Mouse (Mus musculus) embryonic facial prominence, embryonic 11.5 days (tissue): ENCODE results near the gene Magix. TPM values are rescaled to one million over a fixed set of nuclear protein-coding genes. Genes with fewer than 3 reads are reported as not detected.

Source experiments
- ATAC-seq: fragments of 200-750 bp; cut with Nextera tagmentation; replicated peaks from 2 replicates; pipeline ENCODE4 v1.8.0; 2017; ENCODE audit warnings: low read depth; ENCODE audit not compliant: insufficient number of reproducible peaks, low FRiP score, low TSS enrichment
- DNase-seq: peaks from one replicate; pipeline ENCODE4 v3.0.0-alpha.2; 2015; ENCODE audit warnings: low spot score
- H3K27ac ChIP-seq: fragments of 300-500 bp; sonication (generic); replicated peaks from 2 replicates; pipeline ENCODE4 v1.5.1; 2014; ENCODE audit warnings: mild to moderate bottlenecking, low read depth, low read length, control low read depth
- H3K27me3 ChIP-seq: fragments of 300-500 bp; sonication (generic); 2 replicates; pipeline ENCODE4 v1.6.1; 2014; ENCODE audit warnings: mild to moderate bottlenecking, low read length, moderate library complexity, mixed read lengths; ENCODE audit not compliant: control insufficient read depth, insufficient read depth
- H3K36me3 ChIP-seq: fragments of 300-500 bp; sonication (generic); replicated peaks from 2 replicates; pipeline ENCODE4 v1.6.1; 2014; ENCODE audit warnings: low read depth, mild to moderate bottlenecking, low read length, moderate library complexity, mixed read lengths; ENCODE audit not compliant: control insufficient read depth, insufficient read depth
- H3K4me1 ChIP-seq: fragments of 300-500 bp; sonication (generic); 2 replicates; pipeline ENCODE4 v1.6.1; 2014; ENCODE audit warnings: low read length, mixed read lengths; ENCODE audit not compliant: control insufficient read depth, insufficient read depth
- H3K4me2 ChIP-seq: fragments of 300-500 bp; sonication (generic); 2 replicates; pipeline ENCODE4 v1.6.1; 2014; ENCODE audit warnings: low read depth, mild to moderate bottlenecking, control low read depth, low read length, moderate library complexity
- H3K4me3 ChIP-seq: fragments of 300-500 bp; sonication (generic); 2 replicates; pipeline ENCODE4 v1.5.1; 2014; ENCODE audit warnings: low read depth, low read length, control low read depth
- H3K9ac ChIP-seq: fragments of 300-500 bp; sonication (generic); replicated peaks from 2 replicates; pipeline ENCODE4 v1.6.1; 2014; ENCODE audit warnings: mild to moderate bottlenecking, control low read depth, low read length
- H3K9me3 ChIP-seq: fragments of 300-500 bp; sonication (generic); replicated peaks from 2 replicates; pipeline ENCODE4 v1.6.1; 2016; ENCODE audit warnings: mild to moderate bottlenecking, low read length, inconsistent platforms, mixed read lengths; ENCODE audit not compliant: control insufficient read depth
- WGBS: fragments of 180-500 bp; shearing (Covaris S2); extraction: QIAGEN DNeasy Blood & Tissue Kit; methylation state at CpG from one replicate; pipeline ENCODE4 v1.1.7; 2014; 5-methylcytosine and 5-hydroxymethylcytosine counted together
- polyA plus RNA-seq: library from polyadenylated mRNA; unstranded; fragments of >200 nt; fragmentation: Nextera tagmentation; extraction: Ambion mirVana; gene quantifications from 2 replicates; pipeline ENCODE4 v1.2.1, GENCODE M21; 2014

Magix gene
- 0.10 and 0.15 TPM in 2 replicates for polyA plus RNA-seq

DNA sequence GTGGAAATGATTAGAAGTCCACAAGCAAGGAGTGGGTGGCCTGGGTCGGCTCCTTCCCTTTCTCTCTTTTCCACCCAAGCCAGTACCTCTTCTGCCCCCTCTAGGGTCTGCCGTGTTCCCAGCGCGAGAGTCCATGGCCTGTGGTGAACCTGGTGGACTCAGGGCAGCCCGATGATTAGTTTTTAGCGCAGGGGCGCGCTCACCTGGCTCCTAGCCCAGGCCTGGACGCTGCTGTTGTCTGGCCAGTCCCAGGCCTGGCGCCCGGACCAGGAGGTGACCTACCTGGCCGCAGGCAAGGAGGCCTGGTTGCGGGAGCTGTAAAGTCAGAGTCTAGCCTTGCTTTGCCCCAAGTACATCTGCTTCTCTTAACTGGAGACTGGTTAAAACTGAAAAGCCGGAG is at the start of gene Magix:
TSS of gene Magix (minus strand) at position 388 of the 400 bp plus-strand sequence.
- H3K27ac ChIP-seq = no peak within 1 kb of the TSS
- no peak within 1 kb of the TSS for H3K4me3 ChIP-seq
- 61% methylated on average over 14 of the region's 14 CpGs for WGBS
- peak within 1 kb of the TSS; percentile 34; the same call in 1 of the 2 replicates for H3K9ac ChIP-seq
- no peaks in the 10 kb centered on the region for H3K4me1 ChIP-seq
- H3K4me2 ChIP-seq = peak within 1 kb of the TSS; percentile 25
- H3K9me3 ChIP-seq = no peaks in the 10 kb centered on the region
- H3K27me3 ChIP-seq = no peaks in the 10 kb centered on the region
- no peaks in the 10 kb centered on the region for H3K36me3 ChIP-seq
- DNase-seq = no peak
- no peak for ATAC-seq

DNA sequence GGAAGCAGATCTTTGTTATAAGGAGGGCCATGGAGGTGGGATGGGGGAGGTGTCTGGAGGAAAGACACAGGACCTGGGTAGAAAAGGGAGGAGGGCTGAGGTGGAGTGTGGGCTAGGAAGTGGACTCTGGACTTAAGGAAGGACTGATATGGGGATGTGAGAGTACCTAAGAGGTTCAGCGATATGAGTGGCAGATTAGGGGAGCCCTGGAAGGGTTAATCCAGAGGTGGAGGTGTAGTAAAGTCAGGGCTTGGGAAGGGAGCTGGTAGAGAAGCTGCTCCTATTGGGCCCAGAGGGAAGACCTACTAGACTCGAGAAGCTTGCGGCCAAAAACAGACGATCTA is 47.8 kb upstream of the Magix start:
- DNase-seq (no peak), ATAC-seq (no peak; the same call in 1 of the 2 replicates)
- no peaks in the 10 kb centered on the region for H3K4me1 ChIP-seq
- peak overlapping the region; percentile 41 for H3K4me3 ChIP-seq
- no peak overlapping the region for H3K27ac ChIP-seq
- no peaks in the 10 kb centered on the region for H3K27me3 ChIP-seq
- WGBS = 28% methylated on average over 4 of the region's 4 CpGs
- peak overlapping the region; percentile 40 for H3K4me2 ChIP-seq
- no peaks in the 10 kb centered on the region for H3K9me3 ChIP-seq
- H3K9ac ChIP-seq = peak overlapping the region; percentile 54
- H3K36me3 ChIP-seq = no peaks in the 10 kb centered on the region

DNA sequence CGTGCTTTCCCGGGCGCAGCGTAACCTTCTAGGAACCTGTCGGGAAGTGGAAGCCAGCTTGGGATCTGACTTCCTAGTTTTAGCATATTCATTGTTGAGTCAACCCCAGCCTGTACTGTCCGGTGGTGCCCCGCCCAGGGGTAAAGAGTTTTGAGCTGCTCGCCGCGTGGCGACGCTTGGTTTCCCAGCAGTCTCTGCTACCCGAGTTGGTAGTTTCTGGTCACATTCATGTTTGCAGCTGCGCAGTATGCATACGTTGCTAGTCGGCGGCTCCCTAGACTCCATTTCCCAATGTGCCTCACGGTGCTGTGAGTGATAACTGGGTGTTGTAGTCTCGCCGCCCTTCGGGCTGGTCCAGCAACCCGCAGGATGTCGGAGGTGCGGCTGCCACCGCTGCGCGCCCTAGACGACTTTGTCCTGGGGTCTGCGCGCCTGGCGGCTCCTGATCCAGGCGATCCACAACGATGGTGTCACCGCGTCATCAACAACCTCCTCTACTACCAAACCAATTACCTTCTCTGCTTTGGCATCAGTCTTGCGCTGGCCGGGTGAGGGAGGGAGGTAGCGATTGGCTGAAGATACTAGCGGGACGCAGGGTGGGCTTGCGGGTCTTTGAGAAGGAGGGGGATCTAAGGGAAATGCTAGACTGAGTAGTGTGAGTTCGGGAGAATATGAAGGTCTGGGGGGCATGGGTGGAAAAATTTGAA is 47.3 kb upstream of the Magix start, which contains the start of gene Praf2:
TSS of gene Praf2 (plus strand) at position 225 of the 707 bp plus-strand sequence.
- ATAC-seq (peak; percentile 93), DNase-seq (peak; percentile 85)
- Histone ChIP-seq H3K4me1 (no peaks in the 10 kb centered on the region), H3K4me2 (peak within 1 kb of the TSS; percentile 40), H3K27me3 (no peaks in the 10 kb centered on the region), H3K27ac (0 out of 2 replicates have a peak within 1 kb of the TSS, but pooled peaks have one; percentile 8), H3K4me3 (peak within 1 kb of the TSS; percentile 41), H3K36me3 (no peaks in the 10 kb centered on the region), H3K9ac (peak within 1 kb of the TSS; percentile 54), H3K9me3 (no peaks in the 10 kb centered on the region)
- 18% methylated on average over 42 of the region's 42 CpGs for WGBS

DNA sequence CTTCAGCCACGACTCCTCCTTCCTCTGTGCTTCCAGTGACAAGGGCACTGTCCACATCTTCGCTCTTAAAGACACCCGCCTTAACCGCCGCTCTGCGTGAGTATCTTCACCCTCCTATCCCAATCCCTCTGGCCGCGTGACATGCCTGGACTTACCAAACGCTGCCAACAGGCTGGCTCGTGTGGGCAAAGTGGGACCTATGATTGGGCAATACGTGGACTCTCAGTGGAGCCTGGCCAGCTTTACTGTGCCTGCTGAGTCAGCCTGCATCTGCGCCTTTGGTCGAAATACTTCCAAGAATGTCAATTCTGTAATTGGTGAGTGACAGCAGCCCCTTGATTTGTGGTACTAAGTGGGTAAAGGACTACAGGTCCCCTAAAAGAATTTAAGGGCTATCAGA is 46.1 kb upstream of the Magix start:
- Histone ChIP-seq H3K9ac (no peak overlapping the region), H3K27me3 (no peaks in the 10 kb centered on the region), H3K36me3 (no peaks in the 10 kb centered on the region), H3K27ac (no peak overlapping the region), H3K4me2 (no peak overlapping the region), H3K4me1 (no peaks in the 10 kb centered on the region), H3K4me3 (no peak overlapping the region), H3K9me3 (no peaks in the 10 kb centered on the region)
- DNase-seq (no peak), ATAC-seq (no peak)
- WGBS = 94% methylated on average over 13 of the region's 13 CpGs

GRCm38 (mm10) chrX:7725841-7726240 is 44.8 kb upstream of the Magix start:
- DNase-seq (no peak), ATAC-seq (no peak)
- H3K36me3 ChIP-seq = no peaks in the 10 kb centered on the region
- 82% methylated on average over 12 of the region's 12 CpGs for WGBS
- H3K9ac ChIP-seq = no peak overlapping the region
- no peak overlapping the region for H3K4me2 ChIP-seq
- no peaks in the 10 kb centered on the region for H3K4me1 ChIP-seq
- H3K27me3 ChIP-seq = no peaks in the 10 kb centered on the region
- no peak overlapping the region for H3K27ac ChIP-seq
- H3K4me3 ChIP-seq = no peak overlapping the region
- H3K9me3 ChIP-seq = no peaks in the 10 kb centered on the region

GRCm38 (mm10) chrX:7724135-7724534 is 43.1 kb upstream of the Magix start:
- Histone ChIP-seq H3K4me2 (no peak overlapping the region), H3K36me3 (no peaks in the 10 kb centered on the region), H3K4me3 (no peak overlapping the region), H3K4me1 (no peaks in the 10 kb centered on the region), H3K9me3 (no peaks in the 10 kb centered on the region), H3K9ac (no peak overlapping the region), H3K27ac (no peak overlapping the region), H3K27me3 (no peaks in the 10 kb centered on the region)
- DNase-seq (no peak), ATAC-seq (no peak)
- 83% methylated on average over 7 of the region's 7 CpGs for WGBS

DNA sequence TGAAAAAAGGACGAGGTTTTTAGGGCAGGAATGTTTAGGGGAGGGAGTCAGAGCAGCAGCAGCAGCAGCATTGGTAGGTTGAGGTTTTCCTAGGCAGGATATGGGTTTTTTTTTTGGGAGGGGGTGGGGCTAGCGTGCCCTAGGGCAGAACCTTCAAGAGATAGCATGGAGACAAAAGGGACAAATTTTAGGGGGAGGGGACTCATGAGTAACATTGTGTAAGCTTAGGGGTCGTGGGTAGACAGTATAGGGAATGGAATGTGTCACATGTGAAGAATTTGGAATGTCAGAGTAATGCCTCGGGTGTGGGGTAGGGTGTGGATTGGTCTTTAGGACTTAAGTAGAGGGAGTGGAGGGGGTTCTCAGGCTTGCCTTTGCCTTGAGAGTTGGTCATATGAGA is 41.6 kb upstream of the Magix start:
- Histone ChIP-seq H3K4me3 (peak overlapping the region; percentile 53), H3K4me2 (peak overlapping the region; percentile 46), H3K27ac (no peak overlapping the region), H3K9me3 (no peaks in the 10 kb centered on the region), H3K9ac (peak overlapping the region; percentile 67), H3K4me1 (no peaks in the 10 kb centered on the region), H3K27me3 (no peaks in the 10 kb centered on the region), H3K36me3 (no peaks in the 10 kb centered on the region)
- DNase-seq (no peak), ATAC-seq (no peak)
- WGBS = 28% methylated on average over 4 of the region's 4 CpGs

DNA sequence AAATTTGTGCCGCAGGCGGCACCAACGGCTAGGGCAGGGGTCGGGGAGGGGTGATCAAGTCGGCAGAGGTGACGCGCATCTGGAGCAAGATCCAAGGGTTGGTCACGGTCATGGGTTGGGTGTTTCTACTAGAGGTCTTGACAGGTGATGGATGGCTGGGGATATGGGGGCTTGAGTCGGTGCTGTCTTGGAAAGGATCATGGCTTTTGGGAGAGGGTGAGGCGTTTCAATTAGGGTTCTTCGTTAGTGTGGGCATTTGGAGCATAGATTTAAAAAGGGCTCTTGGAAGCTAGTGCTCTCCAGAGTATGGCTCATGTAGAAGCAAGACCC is 41.2 kb upstream of the Magix start:
- WGBS = 20% methylated on average over 11 of the region's 11 CpGs
- ATAC-seq (peak; percentile 41), DNase-seq (no peak)
- no peaks in the 10 kb centered on the region for H3K36me3 ChIP-seq
- peak overlapping the region; percentile 53 for H3K4me3 ChIP-seq
- peak overlapping the region; percentile 46 for H3K4me2 ChIP-seq
- H3K4me1 ChIP-seq = no peaks in the 10 kb centered on the region
- no peaks in the 10 kb centered on the region for H3K27me3 ChIP-seq
- peak overlapping the region; percentile 67 for H3K9ac ChIP-seq
- H3K27ac ChIP-seq = no peak overlapping the region
- H3K9me3 ChIP-seq = no peaks in the 10 kb centered on the region
